Mouse (Mus musculus): ENCODE data around the gene Lrrc31. TPM values are rescaled to one million over a fixed set of nuclear protein-coding genes. Genes with fewer than 3 reads are reported as not detected.
"Not testable (repeated sequence)": the region's sequence is repeated elsewhere in the genome, so short reads cannot be mapped to it uniquely, and the experiment has no call there.

Lrrc31 gene
- polyA plus RNA-seq (2016; fragmentation: Nextera tagmentation; extraction: Ambion mirVana) = not detected in 2 replicates

- not testable (repeated sequence) for H3K27me3 ChIP-seq; H3K9me3 ChIP-seq; ATAC-seq (ENCODE audit: low FRiP score, low read depth); H3K4me2 ChIP-seq (replicated peaks); H3K27ac ChIP-seq (replicated peaks); H3K36me3 ChIP-seq; H3K9ac ChIP-seq (replicated peaks); H3K4me3 ChIP-seq; H3K4me1 ChIP-seq
- 84% methylated on average over 6 of the region's 6 CpGs for WGBS
These were observed at the start of gene Lrrc31 for GRCm38 (mm10) chr3:30699711-30700505. Gene Lrrc31, minus strand, starts transcription at chr3:30699843.

DNA sequence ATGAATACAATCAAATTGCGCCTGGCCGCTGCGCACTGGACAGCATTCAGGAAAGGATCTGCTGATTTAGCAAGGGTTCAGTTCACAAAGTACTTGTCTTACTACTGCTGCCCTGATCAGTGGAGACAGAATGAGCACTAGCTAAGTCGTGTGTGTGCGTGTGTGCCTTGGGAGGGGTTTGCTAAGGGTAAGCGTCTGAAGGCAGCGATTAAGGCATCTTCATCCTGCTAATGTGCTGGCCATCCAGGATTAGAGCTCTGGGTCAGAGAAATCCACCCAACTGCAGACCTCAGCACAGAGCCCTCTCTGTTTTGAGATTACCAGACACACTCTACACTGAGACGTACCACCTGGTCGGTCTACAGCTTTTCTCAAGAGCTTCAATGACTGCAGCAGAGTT is 48.7 kb upstream of the Lrrc31 start:
- Histone ChIP-seq H3K36me3 (no peaks in the 10 kb centered on the region), H3K27me3 (no peaks in the 10 kb centered on the region), H3K9ac (replicated peaks) (no peak overlapping the region), H3K4me3 (no peak overlapping the region), H3K4me2 (replicated peaks) (no peak overlapping the region), H3K9me3 (no peaks in the 10 kb centered on the region), H3K27ac (replicated peaks) (no peak overlapping the region), H3K4me1 (no peaks in the 10 kb centered on the region)
- 90% methylated on average over 9 of the region's 9 CpGs for WGBS
- ATAC-seq (ENCODE audit: low FRiP score, low read depth) = no peak

DNA sequence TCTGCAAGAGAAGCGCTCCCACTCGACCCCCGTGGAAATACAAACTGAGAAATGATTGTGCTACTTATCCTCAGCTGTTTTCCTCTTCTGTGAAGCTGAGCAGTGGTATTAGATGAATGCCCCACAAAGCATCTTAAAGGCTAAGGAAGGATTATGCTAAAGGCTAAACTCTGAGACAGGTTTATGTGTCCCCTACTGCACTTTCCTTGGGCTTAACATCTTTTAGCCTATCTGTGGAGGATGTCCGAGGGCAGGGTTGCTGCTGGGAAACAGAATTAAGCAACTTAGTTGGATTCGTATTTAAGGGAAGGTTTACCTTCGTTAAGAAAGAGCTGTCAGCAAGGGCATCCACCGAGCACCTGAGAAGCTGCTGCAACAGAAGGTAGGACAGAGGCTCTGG is 46.4 kb upstream of the Lrrc31 start, which contains the start of gene Samd7:
Gene Samd7, plus strand, starts transcription at position 288 of the 400 bp plus-strand sequence.
- Histone ChIP-seq H3K27me3 (no peaks in the 10 kb centered on the region), H3K9me3 (no peaks in the 10 kb centered on the region), H3K27ac (replicated peaks) (no peak within 1 kb of the TSS), H3K4me3 (no peak within 1 kb of the TSS), H3K4me1 (no peaks in the 10 kb centered on the region), H3K36me3 (no peaks in the 10 kb centered on the region), H3K9ac (replicated peaks) (no peak within 1 kb of the TSS), H3K4me2 (replicated peaks) (no peak within 1 kb of the TSS)
- 77% methylated on average over 7 of the region's 7 CpGs for WGBS
- no peak for ATAC-seq (ENCODE audit: low FRiP score, low read depth)

DNA sequence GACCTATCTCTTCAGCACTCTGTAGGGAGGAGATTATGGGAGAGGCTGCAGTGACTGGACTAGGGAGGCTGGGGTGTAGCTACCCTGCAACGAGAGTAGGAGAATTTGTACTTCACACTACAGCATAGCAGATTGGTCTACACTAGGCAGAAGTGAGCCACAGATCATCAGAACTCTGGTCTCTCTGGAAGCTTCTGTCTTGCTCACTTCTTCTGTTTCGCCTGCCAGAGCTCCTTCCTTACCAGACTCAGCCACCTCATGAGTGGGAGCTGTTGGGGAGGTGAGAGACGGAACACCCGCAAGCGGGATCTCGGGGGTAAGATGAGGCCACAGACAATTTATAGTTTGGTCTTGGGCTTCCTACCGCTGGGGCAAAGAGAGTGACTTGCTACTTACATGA is 43.2 kb upstream of the Lrrc31 start:
- ATAC-seq (ENCODE audit: low FRiP score, low read depth) = no peak
- WGBS = 88% methylated on average over 7 of the region's 7 CpGs
- no peak overlapping the region for H3K4me3 ChIP-seq

GRCm38 (mm10) chr3:30741306-30741705 is 41.7 kb upstream of the Lrrc31 start:
- Histone ChIP-seq H3K4me3 (no peak overlapping the region), H3K9ac (replicated peaks) (no peak overlapping the region)
- 91% methylated on average over 6 of the region's 6 CpGs for WGBS

More for the DNA sequence above, 43.2 kb upstream of the Lrrc31 start:
- Histone ChIP-seq H3K4me1 (no peaks in the 10 kb centered on the region), H3K9me3 (no peaks in the 10 kb centered on the region), H3K9ac (replicated peaks) (no peak overlapping the region), H3K27ac (replicated peaks) (no peak overlapping the region), H3K27me3 (no peaks in the 10 kb centered on the region), H3K4me2 (replicated peaks) (no peak overlapping the region), H3K36me3 (no peaks in the 10 kb centered on the region)

GRCm38 (mm10) chr3:30736809-30737208 is 37.2 kb upstream of the Lrrc31 start:
- Histone ChIP-seq H3K9ac (replicated peaks) (no peak overlapping the region), H3K4me3 (no peak overlapping the region), H3K27me3 (no peaks in the 10 kb centered on the region), H3K27ac (replicated peaks) (no peak overlapping the region), H3K4me2 (replicated peaks) (no peak overlapping the region), H3K9me3 (no peaks in the 10 kb centered on the region), H3K36me3 (no peaks in the 10 kb centered on the region), H3K4me1 (peaks cover 5% of the 10 kb centered on the region; the same call in 1 of the 2 replicates)
- WGBS = 59% methylated on average over 9 of the region's 9 CpGs
- ATAC-seq (ENCODE audit: low FRiP score, low read depth) = peak; percentile 27; the same call in 1 of the 2 replicates

More at GRCm38 (mm10) chr3:30741306-30741705, 41.7 kb upstream of the Lrrc31 start:
- Histone ChIP-seq H3K27ac (replicated peaks) (no peak overlapping the region), H3K27me3 (no peaks in the 10 kb centered on the region), H3K4me2 (replicated peaks) (no peak overlapping the region), H3K36me3 (no peaks in the 10 kb centered on the region), H3K9me3 (no peaks in the 10 kb centered on the region), H3K4me1 (peaks cover 5% of the 10 kb centered on the region; the same call in 1 of the 2 replicates)
- no peak for ATAC-seq (ENCODE audit: low FRiP score, low read depth)

- Histone ChIP-seq H3K27ac (replicated peaks) (no peak overlapping the region), H3K4me2 (replicated peaks) (no peak overlapping the region), H3K9ac (replicated peaks) (no peak overlapping the region), H3K4me1 (no peaks in the 10 kb centered on the region), H3K27me3 (no peaks in the 10 kb centered on the region), H3K36me3 (no peaks in the 10 kb centered on the region), H3K4me3 (no peak overlapping the region), H3K9me3 (no peaks in the 10 kb centered on the region)
- 90% methylated on average over 5 of the region's 5 CpGs for WGBS
- no peak for ATAC-seq (ENCODE audit: low FRiP score, low read depth)
These were observed 29.4 kb upstream of the Lrrc31 start for GRCm38 (mm10) chr3:30729046-30729445.

GRCm38 (mm10) chr3:30727209-30727608 is 27.6 kb upstream of the Lrrc31 start:
- no peaks in the 10 kb centered on the region for H3K36me3 ChIP-seq
- no peak for ATAC-seq (ENCODE audit: low FRiP score, low read depth)

GRCm38 (mm10) chr3:30725514-30725913 is 25.9 kb upstream of the Lrrc31 start:
- H3K27me3 ChIP-seq = no peaks in the 10 kb centered on the region
- no peak overlapping the region for H3K9ac ChIP-seq (replicated peaks)
- no peak overlapping the region for H3K27ac ChIP-seq (replicated peaks)
- no peak for ATAC-seq (ENCODE audit: low FRiP score, low read depth)
- H3K4me3 ChIP-seq = no peak overlapping the region
- no peak overlapping the region for H3K4me2 ChIP-seq (replicated peaks)
- WGBS = 78% methylated on average over 7 of the region's 7 CpGs
- no peaks in the 10 kb centered on the region for H3K9me3 ChIP-seq
- no peaks in the 10 kb centered on the region for H3K4me1 ChIP-seq
- H3K36me3 ChIP-seq = no peaks in the 10 kb centered on the region

More at GRCm38 (mm10) chr3:30727209-30727608, 27.6 kb upstream of the Lrrc31 start:
- Histone ChIP-seq H3K9me3 (no peaks in the 10 kb centered on the region), H3K4me2 (replicated peaks) (no peak overlapping the region), H3K4me3 (no peak overlapping the region), H3K4me1 (no peaks in the 10 kb centered on the region), H3K27me3 (no peaks in the 10 kb centered on the region), H3K9ac (replicated peaks) (no peak overlapping the region), H3K27ac (replicated peaks) (no peak overlapping the region)
- 82% methylated on average over 4 of the region's 4 CpGs for WGBS

- no peak for ATAC-seq (ENCODE audit: low FRiP score, low read depth)
- no peak overlapping the region for H3K4me2 ChIP-seq (replicated peaks)
- no peak overlapping the region for H3K27ac ChIP-seq (replicated peaks)
- H3K4me1 ChIP-seq = no peaks in the 10 kb centered on the region
- no peaks in the 10 kb centered on the region for H3K9me3 ChIP-seq
- no peak overlapping the region for H3K4me3 ChIP-seq
- no peak overlapping the region for H3K9ac ChIP-seq (replicated peaks)
- no peaks in the 10 kb centered on the region for H3K27me3 ChIP-seq
- 83% methylated on average over 10 of the region's 10 CpGs for WGBS
- no peaks in the 10 kb centered on the region for H3K36me3 ChIP-seq
These were observed 25.3 kb upstream of the Lrrc31 start for GRCm38 (mm10) chr3:30724848-30725465.

DNA sequence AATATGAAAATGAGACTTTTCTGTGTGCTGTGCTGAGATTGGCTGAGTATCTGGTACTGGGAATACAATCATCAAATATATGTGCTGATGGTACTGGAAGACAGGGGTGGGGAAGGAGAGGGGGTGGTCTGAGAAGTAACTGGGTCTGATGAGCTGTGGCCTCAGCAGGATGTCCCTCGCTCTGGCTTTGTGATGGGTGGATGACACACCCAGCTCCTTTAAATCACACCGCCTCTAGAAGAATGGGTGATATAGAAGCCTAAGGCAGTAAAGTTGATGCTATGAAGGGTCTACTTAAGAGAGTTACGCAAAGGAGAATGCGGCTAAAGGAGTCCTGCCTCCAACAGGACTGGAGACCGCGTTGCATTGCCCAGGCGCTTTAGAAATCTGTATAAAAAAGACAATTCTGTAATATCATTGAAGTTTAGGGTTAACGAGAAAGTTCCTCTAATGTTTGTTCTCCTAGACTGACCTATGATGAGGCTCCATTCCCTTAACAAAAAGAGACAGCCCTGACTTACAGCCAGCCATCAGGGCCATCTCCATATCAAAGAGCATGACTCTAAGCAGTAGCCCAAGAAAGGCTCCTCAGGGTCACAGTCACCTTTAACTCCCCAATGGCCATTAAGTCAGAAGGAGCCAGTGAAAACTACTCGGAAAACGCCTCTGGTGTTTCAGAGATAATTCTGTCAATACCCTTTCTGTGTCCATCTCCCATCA is 24.6 kb upstream of the Lrrc31 start:
- H3K9me3 ChIP-seq = no peaks in the 10 kb centered on the region
- WGBS = 64% methylated on average over 10 of the region's 10 CpGs
- H3K4me1 ChIP-seq = no peaks in the 10 kb centered on the region
- ATAC-seq (ENCODE audit: low FRiP score, low read depth) = no peak
- no peak overlapping the region for H3K9ac ChIP-seq (replicated peaks)
- no peak overlapping the region for H3K4me3 ChIP-seq
- H3K36me3 ChIP-seq = no peaks in the 10 kb centered on the region
- H3K4me2 ChIP-seq (replicated peaks) = no peak overlapping the region
- H3K27ac ChIP-seq (replicated peaks) = no peak overlapping the region
- H3K27me3 ChIP-seq = no peaks in the 10 kb centered on the region

- H3K27me3 ChIP-seq = no peaks in the 10 kb centered on the region
- ATAC-seq (ENCODE audit: low FRiP score, low read depth) = no peak
- H3K4me1 ChIP-seq = no peaks in the 10 kb centered on the region
- 61% methylated on average over 5 of the region's 5 CpGs for WGBS
- no peak overlapping the region for H3K27ac ChIP-seq (replicated peaks)
- H3K4me3 ChIP-seq = no peak overlapping the region
- H3K9me3 ChIP-seq = no peaks in the 10 kb centered on the region
- H3K9ac ChIP-seq (replicated peaks) = no peak overlapping the region
- no peak overlapping the region for H3K4me2 ChIP-seq (replicated peaks)
- no peaks in the 10 kb centered on the region for H3K36me3 ChIP-seq
These were observed 23.5 kb upstream of the Lrrc31 start for GRCm38 (mm10) chr3:30723179-30723578.
